Mouse (Mus musculus): ENCODE measurements around the gene Cdh23.

Gene Cdh23

GRCm38 (mm10) chr10:60284676-60285111, 411.6 kb downstream of the Cdh23 start:
- DNase-seq (ENCODE audit: low spot score in 2 of 2) = no peak

- no peak for DNase-seq (ENCODE audit: low spot score in 2 of 2)
Observed at GRCm38 (mm10) chr10:60284248-60284647, 412.0 kb downstream of the Cdh23 start.

- DNase-seq (ENCODE audit: low spot score in 2 of 2) = peak in 1 of 2 experiments; percentile 69
Observed at GRCm38 (mm10) chr10:60282116-60283014, 413.9 kb downstream of the Cdh23 start.

- DNase-seq (ENCODE audit: low spot score in 2 of 2) = no peak
Observed at GRCm38 (mm10) chr10:60281571-60282050, 414.7 kb downstream of the Cdh23 start.

GRCm38 (mm10) chr10:60280353-60280752, 415.9 kb downstream of the Cdh23 start:
- DNase-seq (ENCODE audit: low spot score in 2 of 2) = no peak

- peak in 1 of 2 experiments; percentile 75 for DNase-seq (ENCODE audit: low spot score in 2 of 2)
Observed at GRCm38 (mm10) chr10:60279941-60280301, 416.4 kb downstream of the Cdh23 start.

GRCm38 (mm10) chr10:60279290-60279940, 416.9 kb downstream of the Cdh23 start:
- no peak for DNase-seq (ENCODE audit: low spot score in 2 of 2)

- no peak for DNase-seq (ENCODE audit: low spot score in 2 of 2)
Observed at GRCm38 (mm10) chr10:60278786-60279185, 417.5 kb downstream of the Cdh23 start.

- no peak for DNase-seq (ENCODE audit: low spot score in 2 of 2)
Observed at GRCm38 (mm10) chr10:60278006-60278399, 418.3 kb downstream of the Cdh23 start.

- peak; percentile 92 to 94 for DNase-seq (ENCODE audit: low spot score in 2 of 2)
Observed at GRCm38 (mm10) chr10:60277207-60278005, 418.9 kb downstream of the Cdh23 start, which contains the start of gene Psap. Gene Psap, plus strand, starts transcription at chr10:60277627.

- DNase-seq (ENCODE audit: low spot score in 2 of 2) = no peak
Observed at GRCm38 (mm10) chr10:60273382-60273781, 422.9 kb downstream of the Cdh23 start.

GRCm38 (mm10) chr10:60272241-60272640, 424.0 kb downstream of the Cdh23 start:
- no peak for DNase-seq (ENCODE audit: low spot score in 2 of 2)

- DNase-seq (ENCODE audit: low spot score in 2 of 2) = no peak
Observed at GRCm38 (mm10) chr10:60271015-60271414, 425.3 kb downstream of the Cdh23 start.

- no peak for DNase-seq (ENCODE audit: low spot score in 2 of 2)
Observed at GRCm38 (mm10) chr10:60269141-60270064, 426.9 kb downstream of the Cdh23 start.

- DNase-seq (ENCODE audit: low spot score in 2 of 2) = no peak
Observed at GRCm38 (mm10) chr10:60268738-60269137, 427.6 kb downstream of the Cdh23 start.

- no peak for DNase-seq (ENCODE audit: low spot score in 2 of 2)
Observed at GRCm38 (mm10) chr10:60266842-60267401, 429.4 kb downstream of the Cdh23 start.

GRCm38 (mm10) chr10:60265252-60265651, 431.0 kb downstream of the Cdh23 start:
- no peak for DNase-seq (ENCODE audit: low spot score in 2 of 2)

- no peak for DNase-seq (ENCODE audit: low spot score in 2 of 2)
Observed at GRCm38 (mm10) chr10:60263351-60263750, 432.9 kb downstream of the Cdh23 start.

- peak; percentile 59 to 88 for DNase-seq (ENCODE audit: low spot score in 2 of 2)
Observed at GRCm38 (mm10) chr10:60262386-60262785, 433.9 kb downstream of the Cdh23 start.

GRCm38 (mm10) chr10:60261530-60261929, 434.8 kb downstream of the Cdh23 start:
- no peak for DNase-seq (ENCODE audit: low spot score in 2 of 2)
